Mouse (Mus musculus) spleen, adult 2 months (tissue): ENCODE data around the gene Upf1. TPM values are rescaled to one million over a fixed set of nuclear protein-coding genes. Genes with fewer than 3 reads are reported as not detected.

Experiments
- DNase-seq, 2 experiments: peaks; one replicate each; pipeline versions ENCODE4 v3.0.0 to v3.0.0-alpha.2; 2012 to 2021; ENCODE audit warnings: low spot score in 2 of 2, low read depth in 1 of 2
- H3K27ac ChIP-seq: fragments of 200-500 bp; 2 replicates; pipeline ENCODE4 v1.5.1; 2012; ENCODE audit warnings: low read length, inconsistent platforms; ENCODE audit not compliant: insufficient read depth
- H3K27me3 ChIP-seq: fragments of 200-500 bp; 2 replicates; pipeline ENCODE4 v1.6.1; 2012; ENCODE audit warnings: mild to moderate bottlenecking, moderate library complexity, low read length, inconsistent platforms; ENCODE audit not compliant: control insufficient read depth, insufficient read depth
- H3K36me3 ChIP-seq: fragments of 200-500 bp; 2 replicates; pipeline ENCODE4 v1.6.1; 2012; ENCODE audit warnings: mild to moderate bottlenecking, low read length, inconsistent platforms; ENCODE audit not compliant: control insufficient read depth, insufficient read depth
- H3K4me1 ChIP-seq: fragments of 200-500 bp; 2 replicates; pipeline ENCODE4 v1.6.1; 2011; ENCODE audit warnings: inconsistent platforms; ENCODE audit not compliant: control insufficient read depth, insufficient read depth, insufficient read length
- H3K4me3 ChIP-seq: fragments of 200-500 bp; 2 replicates; pipeline ENCODE4 v1.5.1; 2011; ENCODE audit warnings: mild to moderate bottlenecking, inconsistent platforms; ENCODE audit not compliant: insufficient read depth, insufficient read length; ENCODE audit errors: extremely low read depth
- CTCF ChIP-seq: fragments of 200-500 bp; IDR thresholded peaks from 2 replicates; pipeline ENCODE4 v1.5.1; 2011; ENCODE audit warnings: mild to moderate bottlenecking, inconsistent platforms; ENCODE audit not compliant: insufficient read depth, insufficient read length, insufficient replicate concordance; ENCODE audit errors: extremely low read depth
- POLR2A ChIP-seq: fragments of 200-500 bp; IDR thresholded peaks from 2 replicates; pipeline ENCODE4 v1.6.1; 2011; ENCODE audit warnings: low read depth, low read length, inconsistent platforms
- WGBS: fragments of 180-500 bp; shearing (Covaris S2); methylation state at CpG from one replicate; pipeline ENCODE4 v1.1.7; 2018; 5-methylcytosine and 5-hydroxymethylcytosine counted together
- polyA plus RNA-seq: library from polyadenylated mRNA; depleted of rRNA; stranded (reverse); fragments of >200 nt; gene quantifications from 2 replicates; pipeline ENCODE4 v1.2.3, GENCODE M21; 2012

Gene Upf1
- polyA plus RNA-seq, 1 experiment: 38.9 TPM

- H3K36me3 ChIP-seq: peaks cover 2% of the 10 kb centered on the region
- H3K4me3 ChIP-seq: no peak overlapping the region
- no peak for DNase-seq
- H3K27ac ChIP-seq: no peak overlapping the region
- 71% methylated on average over 1 of the region's 1 CpGs for WGBS
- no peaks in the 10 kb centered on the region for H3K27me3 ChIP-seq
- peaks cover 22% of the 10 kb centered on the region; the same call in 1 of the 2 replicates for H3K4me1 ChIP-seq
- TF ChIP-seq POLR2A: no peak
These were observed 5.1 kb downstream of the Upf1 start for GRCm38 (mm10) chr8:70347860-70348420.

GRCm38 (mm10) chr8:70347443-70347842 is 5.6 kb downstream of the Upf1 start:
- Histone ChIP-seq H3K27me3 (no peaks in the 10 kb centered on the region), H3K27ac (no peak overlapping the region), H3K36me3 (peaks cover 2% of the 10 kb centered on the region), H3K4me3 (no peak overlapping the region), H3K4me1 (peaks cover 22% of the 10 kb centered on the region; the same call in 1 of the 2 replicates)
- no peak for DNase-seq
- no peak for TF ChIP-seq POLR2A
- no peak for TF ChIP-seq CTCF
- 79% methylated on average over 4 of the region's 4 CpGs for WGBS

- 79% methylated on average over 2 of the region's 2 CpGs for WGBS
- no peaks in the 10 kb centered on the region for H3K27me3 ChIP-seq
- no peak overlapping the region for H3K4me3 ChIP-seq
- H3K36me3 ChIP-seq: peaks cover 24% of the 10 kb centered on the region
- TF ChIP-seq CTCF (no peak), POLR2A (no peak)
- H3K27ac ChIP-seq: no peak overlapping the region
- no peak for DNase-seq
- H3K4me1 ChIP-seq: peaks cover 7% of the 10 kb centered on the region; the same call in 1 of the 2 replicates
These were observed 8.8 kb downstream of the Upf1 start for GRCm38 (mm10) chr8:70344279-70344678.

GRCm38 (mm10) chr8:70343696-70344095 is 9.4 kb downstream of the Upf1 start:
- 86% methylated on average over 6 of the region's 6 CpGs for WGBS
- no peak for DNase-seq

GRCm38 (mm10) chr8:70343076-70343475 is 10.0 kb downstream of the Upf1 start:
- Histone ChIP-seq H3K27ac (no peak overlapping the region), H3K4me3 (no peak overlapping the region), H3K27me3 (no peaks in the 10 kb centered on the region), H3K36me3 (peaks cover 36% of the 10 kb centered on the region), H3K4me1 (no peaks in the 10 kb centered on the region; the same call in 1 of the 2 replicates)
- 95% methylated on average over 7 of the region's 7 CpGs for WGBS
- DNase-seq: no peak
- TF ChIP-seq CTCF: no peak

More at GRCm38 (mm10) chr8:70343696-70344095, 9.4 kb downstream of the Upf1 start:
- H3K36me3 ChIP-seq: peaks cover 30% of the 10 kb centered on the region
- H3K27ac ChIP-seq: no peak overlapping the region
- H3K27me3 ChIP-seq: no peaks in the 10 kb centered on the region
- H3K4me1 ChIP-seq: peaks cover 1% of the 10 kb centered on the region; the same call in 1 of the 2 replicates
- no peak overlapping the region for H3K4me3 ChIP-seq
- TF ChIP-seq CTCF: peak; percentile 21; the same call in 1 of the 2 replicates
- TF ChIP-seq POLR2A: no peak

GRCm38 (mm10) chr8:70342007-70342406 is 11.1 kb downstream of the Upf1 start:
- peaks cover 47% of the 10 kb centered on the region for H3K36me3 ChIP-seq
- no peak overlapping the region for H3K27ac ChIP-seq
- no peak overlapping the region for H3K4me3 ChIP-seq
- TF ChIP-seq POLR2A: no peak
- no peak for TF ChIP-seq CTCF
- no peaks in the 10 kb centered on the region for H3K27me3 ChIP-seq
- no peaks in the 10 kb centered on the region; the same call in 1 of the 2 replicates for H3K4me1 ChIP-seq
- 52% methylated on average over 14 of the region's 14 CpGs for WGBS
- no peak for DNase-seq

GRCm38 (mm10) chr8:70340659-70341058 is 12.4 kb downstream of the Upf1 start:
- H3K27me3 ChIP-seq: no peaks in the 10 kb centered on the region
- H3K4me1 ChIP-seq: no peaks in the 10 kb centered on the region; the same call in 1 of the 2 replicates
- H3K27ac ChIP-seq: no peak overlapping the region
- no peak overlapping the region for H3K4me3 ChIP-seq
- no peak for DNase-seq
- 92% methylated on average over 7 of the region's 7 CpGs for WGBS
- TF ChIP-seq POLR2A (no peak), CTCF (no peak)
- peaks cover 55% of the 10 kb centered on the region for H3K36me3 ChIP-seq
